ENCODE assay signal across 13 mouse cellular contexts in genomic region chr17:62748803-62749619, GRCm38 (mm10).
DNase-seq lines count a peak whose midpoint lies in the region; ATAC-seq and TF ChIP-seq lines count a peak whose summit lies in the region.
"Had no signal": no experiment of that assay in that cellular context is flagged by ENCODE, and none has a peak within 500 bp of the region (broad histone marks: within the 10 kb centered on the region; RNA-seq: fewer than 3 reads in every experiment).

No protein-coding gene starts in this region.

- peaks cover 14% of the 10 kb centered on the region; the same call in 1 of the 2 replicates for H3K4me1 ChIP-seq in kidney, postnatal 0 days (replicated peaks; ENCODE audit: insufficient read depth, low read length)
- H3K4me1 ChIP-seq in erythroblast, embryonic 14.5 days (ENCODE audit: control insufficient read depth): peaks cover 45% of the 10 kb centered on the region
- peaks cover 30 to 45% of the 10 kb centered on the region in 2 experiments for H3K4me1 ChIP-seq in liver, embryonic 14.5 days (replicated peaks; ENCODE audit: control insufficient read depth in 2 of 2, insufficient read depth in 2 of 2, low read length in 1 of 2)

- no peaks in the 10 kb centered on the region for H3K27me3 ChIP-seq in kidney, postnatal 0 days (ENCODE audit: insufficient read depth, low read length)
- no peaks in the 10 kb centered on the region; the same call in 1 of the 2 replicates for H3K27me3 ChIP-seq in erythroblast, embryonic 14.5 days (ENCODE audit: control insufficient read depth)
- H3K27me3 ChIP-seq in liver, embryonic 14.5 days (ENCODE audit: control insufficient read depth, insufficient read depth, low read length): no peaks in the 10 kb centered on the region
- H3K27me3 ChIP-seq: hindbrain, embryonic 12.5 days had no signal

- no peak overlapping the region for H3K9ac ChIP-seq in kidney, postnatal 0 days (ENCODE audit: low read depth, low read length)
- H3K9ac ChIP-seq in liver, embryonic 14.5 days (replicated peaks): no peak overlapping the region; the same call in 1 of the 2 replicates
- H3K9ac ChIP-seq: hindbrain, embryonic 12.5 days had no signal

- H3K27ac ChIP-seq in kidney, postnatal 0 days: no peak overlapping the region
- H3K27ac ChIP-seq in liver, embryonic 14.5 days: peak overlapping the region; percentile 77
- H3K27ac ChIP-seq: hindbrain, embryonic 12.5 days had no signal

- H3K4me3 ChIP-seq in kidney, postnatal 0 days (replicated peaks; ENCODE audit: low read depth, low read length): no peak overlapping the region
- peak overlapping the region; percentile 34 for H3K4me3 ChIP-seq in erythroblast, embryonic 14.5 days (replicated peaks)
- peak overlapping the region; percentile 6 to 21; a peak in 1 of 4 replicates for H3K4me3 ChIP-seq in liver, embryonic 14.5 days (ENCODE audit: insufficient read depth in 1 of 2, low read depth in 2 of 2, low read length in 2 of 2)
- H3K4me3 ChIP-seq: hindbrain, embryonic 12.5 days had no signal

- H3K36me3 ChIP-seq in kidney, postnatal 0 days (ENCODE audit: insufficient read depth, low read length): no peaks in the 10 kb centered on the region
- H3K36me3 ChIP-seq in erythroblast, embryonic 14.5 days (ENCODE audit: control insufficient read depth): no peaks in the 10 kb centered on the region
- H3K36me3 ChIP-seq in liver, embryonic 14.5 days (replicated peaks; ENCODE audit: control insufficient read depth, insufficient read depth, low read depth): no peaks in the 10 kb centered on the region
- H3K36me3 ChIP-seq: hindbrain, embryonic 12.5 days had no signal

- H3K4me2 ChIP-seq in kidney, postnatal 0 days (ENCODE audit: low read length): peak overlapping the region; percentile 26; the same call in 1 of the 2 replicates
- peak overlapping the region; percentile 61 for H3K4me2 ChIP-seq in liver, embryonic 14.5 days (ENCODE audit: low read depth)
- H3K4me2 ChIP-seq: hindbrain, embryonic 12.5 days had no signal

- no peaks in the 10 kb centered on the region for H3K9me3 ChIP-seq in kidney, postnatal 0 days (replicated peaks; ENCODE audit: low read length)
- H3K9me3 ChIP-seq in erythroblast, embryonic 14.5 days (ENCODE audit: control insufficient read depth, low read length): no peaks in the 10 kb centered on the region
- no peaks in the 10 kb centered on the region for H3K9me3 ChIP-seq in liver, embryonic 14.5 days (ENCODE audit: control insufficient read depth, low read length)
- H3K9me3 ChIP-seq: hindbrain, embryonic 12.5 days had no signal

- WGBS in kidney, postnatal 0 days: 41% methylated on average over 16 of the region's 16 CpGs
- WGBS in liver, embryonic 14.5 days (ENCODE audit: insufficient replicate concordance): 6% methylated on average over 16 of the region's 16 CpGs

- DNase-seq in kidney, postnatal 0 days (ENCODE audit: low spot score): peak; percentile 66
- DNase-seq in kidney, postnatal 4 days: no peak
- DNase-seq in c-Kit-negative CD71-positive TER-119-positive erythroid progenitor cells, embryonic 14.5 days (ENCODE audit: low read depth, low spot score): peak; percentile 56
- DNase-seq in liver, embryonic 14.5 days (ENCODE audit: low read depth in 3 of 3, low spot score in 3 of 3): peak; percentile 41 to 77 (median 51)
- DNase-seq in spleen, adult 12 weeks (ENCODE audit: low spot score): no peak
- DNase-seq in cerebellum, postnatal 14 days: no peak
- no peak for DNase-seq in testis, postnatal 14 days (ENCODE audit: low spot score)
- DNase-seq: cerebellum, postnatal 25 days; kidney, postnatal 14 days; lung, postnatal 10 days; thymus, postnatal 36 days had no signal

- TF ChIP-seq CTCF in kidney, postnatal 0 days (IDR thresholded peaks at IDR 0.05; ENCODE audit: low read depth): no peak
- TF ChIP-seq CTCF in liver, embryonic 14.5 days (IDR thresholded peaks at IDR 0.05; ENCODE audit: low read depth): no peak

- TF ChIP-seq EP300 in liver, embryonic 14.5 days (IDR thresholded peaks at IDR 0.05; ENCODE audit: low read depth): peak; percentile 93

- no peak for ATAC-seq in kidney, postnatal 0 days (replicated peaks; ENCODE audit: low FRiP score, low read depth)
- peak; percentile 98 for ATAC-seq in liver, embryonic 14.5 days (ENCODE audit: insufficient read depth)

Comparison
In these comparisons a context has a peak if more than half of its experiments do, and no peak if none do; other contexts are left out.
1. DNase-seq: peak in kidney, postnatal 0 days (single experiment), c-Kit-negative CD71-positive TER-119-positive erythroid progenitor cells, embryonic 14.5 days (single experiment) and liver, embryonic 14.5 days (3 of 3); none in kidney, postnatal 4 days (0 of 2), spleen, adult 12 weeks (single experiment), cerebellum, postnatal 14 days (0 of 2) and testis, postnatal 14 days (single experiment).